Mouse (Mus musculus) myocyte (in vitro differentiated cells): ENCODE data around the gene Fars2. TPM values are rescaled to one million over a fixed set of nuclear protein-coding genes. Genes with fewer than 3 reads are reported as not detected.

Source experiments
- H3K27me3 ChIP-seq: one replicate; pipeline ENCODE4 v1.6.1; 2011; ENCODE audit not compliant: control insufficient read depth, insufficient read depth, insufficient read length
- H3K36me3 ChIP-seq: one replicate; pipeline ENCODE4 v1.6.1; 2011; ENCODE audit not compliant: control insufficient read depth, insufficient read depth
- H3K4me2 ChIP-seq: one replicate; pipeline ENCODE4 v1.6.1; 2011; ENCODE audit warnings: low read depth, control low read depth
- H3K4me3 ChIP-seq: one replicate; pipeline ENCODE4 v1.5.1; 2011; ENCODE audit warnings: mild to moderate bottlenecking, control low read depth, moderate library complexity
- H3K79me2 ChIP-seq: one replicate; pipeline ENCODE4 v1.6.1; 2011; ENCODE audit not compliant: control insufficient read depth, insufficient read depth
- H3ac ChIP-seq: one replicate; pipeline ENCODE4 v1.6.1; 2011; ENCODE audit not compliant: control insufficient read depth, insufficient read length
- CEBPB ChIP-seq: IDR thresholded peaks from 2 replicates; pipeline ENCODE4 v1.6.1; 2011; ENCODE audit warnings: mild to moderate bottlenecking, moderate library complexity; ENCODE audit not compliant: poor library complexity, insufficient read depth, severe bottlenecking
- E2F4 ChIP-seq: IDR thresholded peaks from one replicate; pipeline ENCODE4 v1.6.1; 2011; ENCODE audit warnings: mild to moderate bottlenecking, control low read depth, moderate library complexity; ENCODE audit not compliant: insufficient read depth
- MAX ChIP-seq: IDR thresholded peaks from one replicate; pipeline ENCODE4 v1.6.1; 2011; ENCODE audit warnings: low read depth, mild to moderate bottlenecking, control low read depth
- MYOD1 ChIP-seq, 3 experiments: IDR thresholded peaks; one replicate each; pipeline ENCODE4 v1.6.1; 2011; ENCODE audit warnings: control low read depth in 2 of 3, low read depth in 2 of 3, mild to moderate bottlenecking in 2 of 3, moderate library complexity in 1 of 3; ENCODE audit not compliant: insufficient read length in 2 of 3, control insufficient read depth in 1 of 3
- MYOG ChIP-seq, 3 experiments: IDR thresholded peaks; one replicate each; pipeline ENCODE4 v1.6.1; 2011; ENCODE audit warnings: control low read depth in 2 of 3, low read depth in 2 of 3, mild to moderate bottlenecking in 2 of 3; ENCODE audit not compliant: insufficient read length in 2 of 3, control insufficient read depth in 1 of 3, insufficient read depth in 1 of 3
- POLR2A ChIP-seq: IDR thresholded peaks from one replicate; pipeline ENCODE4 v1.6.1; 2011; ENCODE audit warnings: low read depth, mild to moderate bottlenecking, control low read depth, moderate library complexity; ENCODE audit not compliant: insufficient read length
- POLR2AphosphoS2 ChIP-seq: IDR thresholded peaks from one replicate; pipeline ENCODE4 v1.6.1; 2011; ENCODE audit warnings: low read depth, control low read depth; ENCODE audit not compliant: insufficient read length
- REST ChIP-seq: IDR thresholded peaks from one replicate; pipeline ENCODE4 v1.6.1; 2011; ENCODE audit warnings: mild to moderate bottlenecking, control low read depth, moderate library complexity; ENCODE audit not compliant: insufficient read depth, insufficient read length
- SRF ChIP-seq: IDR thresholded peaks from one replicate; pipeline ENCODE4 v1.6.1; 2011; ENCODE audit warnings: low read depth; ENCODE audit not compliant: control insufficient read depth, insufficient read length
- TCF12 ChIP-seq: IDR thresholded peaks from one replicate; pipeline ENCODE4 v1.6.1; 2011; ENCODE audit warnings: mild to moderate bottlenecking, control low read depth; ENCODE audit not compliant: poor library complexity, insufficient read depth, severe bottlenecking
- TCF3 ChIP-seq: IDR thresholded peaks from one replicate; pipeline ENCODE4 v1.6.1; 2011; ENCODE audit warnings: low read depth, control low read depth; ENCODE audit not compliant: insufficient read length
- USF1 ChIP-seq: IDR thresholded peaks from one replicate; pipeline ENCODE4 v1.6.1; 2011; ENCODE audit warnings: low read depth, mild to moderate bottlenecking, control low read depth, moderate library complexity
- polyA plus RNA-seq: library from polyadenylated mRNA; unstranded; fragments of >200 nt; fragmentation: generic; extraction: Trizol; gene quantifications from one replicate; pipeline ENCODE4 v1.2.1, GENCODE M21; 2012; ENCODE audit warnings: missing spikeins

Gene Fars2
- polyA plus RNA-seq, 1 experiment, result 53.6 TPM

- Histone ChIP-seq H3K4me3 (no peak overlapping the region), H3K36me3 (no peaks in the 10 kb centered on the region), H3K27me3 (no peaks in the 10 kb centered on the region), H3K4me2 (no peak overlapping the region), H3ac (no peak overlapping the region), H3K79me2 (no peaks in the 10 kb centered on the region)
- no peak for TF ChIP-seq E2F4
- no peak for TF ChIP-seq POLR2AphosphoS2
- TF ChIP-seq TCF3, result no peak
- TF ChIP-seq REST, result no peak
- TF ChIP-seq POLR2A, result no peak
- TF ChIP-seq SRF, result no peak
- TF ChIP-seq MYOD1 (IDR thresholded peaks at IDR 0.05; ENCODE audit: control insufficient read depth in 1 of 3, insufficient read length in 2 of 3, low read depth in 2 of 3), result no peak
- no peak for TF ChIP-seq CEBPB
- no peak for TF ChIP-seq TCF12
- no peak for TF ChIP-seq MAX
- no peak for TF ChIP-seq MYOG (IDR thresholded peaks at IDR 0.05; ENCODE audit: control insufficient read depth in 1 of 3, insufficient read depth in 1 of 3, insufficient read length in 2 of 3, low read depth in 2 of 3)
Observed at GRCm38 (mm10) chr13:36552522-36553246, 435.5 kb downstream of the Fars2 start.

DNA sequence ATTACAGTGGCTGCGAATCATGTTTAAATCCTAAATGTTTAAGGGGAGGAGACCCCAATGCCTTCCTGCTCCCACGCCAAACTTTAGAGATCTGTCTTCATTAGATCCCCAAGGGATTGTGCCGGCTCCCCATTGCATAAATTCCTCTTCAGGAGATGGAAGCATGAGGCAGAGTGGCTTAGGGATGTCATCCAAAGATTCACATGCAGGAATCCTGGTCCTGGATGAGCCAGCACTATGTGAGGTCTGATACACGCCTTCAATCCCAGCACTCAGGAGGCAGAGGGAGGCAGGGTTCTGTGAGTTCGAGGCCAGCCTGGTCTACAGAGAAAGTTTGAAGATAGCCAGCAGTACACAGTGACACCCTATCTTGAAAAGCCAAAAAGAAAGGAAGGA lies 436.0 kb downstream of the Fars2 start:
- TF ChIP-seq USF1 (no peak), TCF12 (no peak), MYOD1 (IDR thresholded peaks at IDR 0.05; ENCODE audit: control insufficient read depth in 1 of 3, insufficient read length in 2 of 3, low read depth in 2 of 3) (no peak)
- H3K79me2 ChIP-seq, result no peaks in the 10 kb centered on the region
- no peaks in the 10 kb centered on the region for H3K27me3 ChIP-seq
- H3K36me3 ChIP-seq, result no peaks in the 10 kb centered on the region
- H3ac ChIP-seq, result no peak overlapping the region
- no peak overlapping the region for H3K4me3 ChIP-seq
- H3K4me2 ChIP-seq, result no peak overlapping the region

DNA sequence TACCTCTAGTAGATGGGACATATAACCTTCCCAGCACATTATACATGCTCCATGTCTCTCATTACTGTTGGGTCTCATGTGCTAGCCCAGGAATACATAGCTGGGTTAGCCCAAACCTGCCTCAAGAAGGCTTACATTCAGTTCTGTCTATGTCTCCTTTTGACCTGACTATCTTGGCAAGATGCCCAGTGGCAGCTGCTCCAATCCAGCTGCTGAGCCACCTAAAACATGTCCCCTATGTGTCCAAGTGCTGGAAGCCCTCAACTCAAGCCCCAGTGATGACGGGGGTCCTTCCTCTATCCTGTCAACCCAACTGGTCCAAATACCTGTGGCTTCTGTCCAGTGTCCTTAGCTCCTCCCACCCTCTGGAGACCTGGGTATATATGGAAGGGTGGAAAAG lies 437.5 kb downstream of the Fars2 start:
- TF ChIP-seq POLR2AphosphoS2, result no peak
- TF ChIP-seq TCF12, result no peak
- no peak for TF ChIP-seq MYOG (IDR thresholded peaks at IDR 0.05; ENCODE audit: control insufficient read depth in 1 of 3, insufficient read depth in 1 of 3, insufficient read length in 2 of 3, low read depth in 2 of 3)
- no peak for TF ChIP-seq E2F4
- no peak for TF ChIP-seq MYOD1 (IDR thresholded peaks at IDR 0.05; ENCODE audit: control insufficient read depth in 1 of 3, insufficient read length in 2 of 3, low read depth in 2 of 3)
- TF ChIP-seq REST, result no peak
- no peak for TF ChIP-seq TCF3
- no peak for TF ChIP-seq USF1
- Histone ChIP-seq H3K27me3 (no peaks in the 10 kb centered on the region), H3K4me2 (no peak overlapping the region), H3K36me3 (no peaks in the 10 kb centered on the region), H3ac (no peak overlapping the region), H3K79me2 (no peaks in the 10 kb centered on the region), H3K4me3 (no peak overlapping the region)

- Histone ChIP-seq H3ac (no peak overlapping the region), H3K4me3 (no peak overlapping the region), H3K36me3 (no peaks in the 10 kb centered on the region), H3K4me2 (no peak overlapping the region), H3K27me3 (no peaks in the 10 kb centered on the region), H3K79me2 (no peaks in the 10 kb centered on the region)
- TF ChIP-seq E2F4 (no peak), TCF12 (no peak), MYOD1 (IDR thresholded peaks at IDR 0.05; ENCODE audit: control insufficient read depth in 1 of 3, insufficient read length in 2 of 3, low read depth in 2 of 3) (no peak), POLR2A (no peak), REST (no peak), CEBPB (no peak), TCF3 (no peak), USF1 (no peak), MAX (no peak), MYOG (IDR thresholded peaks at IDR 0.05; ENCODE audit: control insufficient read depth in 1 of 3, insufficient read depth in 1 of 3, insufficient read length in 2 of 3, low read depth in 2 of 3) (no peak), SRF (no peak), POLR2AphosphoS2 (no peak)
Observed at GRCm38 (mm10) chr13:36562447-36563441, 445.5 kb downstream of the Fars2 start.
